Mouse (Mus musculus) G1E (cell line): ENCODE data around the gene Pex11b.

Experiments
- POLR2AphosphoS5 ChIP-seq: IDR thresholded peaks from 2 replicates; pipeline ENCODE4 v1.6.1; 2012; ENCODE audit warnings: low read depth, low read length, inconsistent platforms; ENCODE audit not compliant: insufficient replicate concordance
- TAL1 ChIP-seq: conservative IDR thresholded peaks from 2 replicates; pipeline ENCODE4 v1.6.1; 2012; ENCODE audit warnings: low read depth, low read length, inconsistent platforms, mixed read lengths

GRCm38 (mm10) chr3:96675690-96676089 is 40.5 kb downstream of the Pex11b start:
- TF ChIP-seq TAL1 (no peak), POLR2AphosphoS5 (no peak)
